Mouse (Mus musculus) embryo, embryonic 11 days (tissue): Measurements from ENCODE around the gene Cdh23.

ENCODE experiments used
- DNase-seq: peaks from one replicate; pipeline ENCODE4 v3.0.0-alpha.2; 2015

Cdh23 gene

GRCm38 (mm10) chr10:60310629-60311028, 385.7 kb downstream of the Cdh23 start:
- no peak for DNase-seq

GRCm38 (mm10) chr10:60304854-60305628, 391.2 kb downstream of the Cdh23 start:
- peak; percentile 85 for DNase-seq

- DNase-seq: no peak
These were observed 392.9 kb downstream of the Cdh23 start for GRCm38 (mm10) chr10:60303419-60303818.

GRCm38 (mm10) chr10:60299636-60300035, 396.7 kb downstream of the Cdh23 start:
- no peak for DNase-seq

- DNase-seq: no peak
These were observed 400.3 kb downstream of the Cdh23 start for GRCm38 (mm10) chr10:60296027-60296426.

- no peak for DNase-seq
These were observed 400.9 kb downstream of the Cdh23 start for GRCm38 (mm10) chr10:60295356-60295755.

- no peak for DNase-seq
These were observed 401.7 kb downstream of the Cdh23 start for GRCm38 (mm10) chr10:60294621-60295020.

- DNase-seq: no peak
These were observed 404.1 kb downstream of the Cdh23 start for GRCm38 (mm10) chr10:60292209-60292608.

GRCm38 (mm10) chr10:60290739-60291110, 405.6 kb downstream of the Cdh23 start:
- no peak for DNase-seq

GRCm38 (mm10) chr10:60290026-60290738, 406.1 kb downstream of the Cdh23 start:
- DNase-seq: no peak

GRCm38 (mm10) chr10:60289216-60289615, 407.1 kb downstream of the Cdh23 start:
- no peak for DNase-seq

GRCm38 (mm10) chr10:60287726-60288125, 408.6 kb downstream of the Cdh23 start:
- no peak for DNase-seq

- no peak for DNase-seq
These were observed 409.1 kb downstream of the Cdh23 start for GRCm38 (mm10) chr10:60287161-60287560.

GRCm38 (mm10) chr10:60286546-60286945, 409.7 kb downstream of the Cdh23 start:
- DNase-seq: no peak

GRCm38 (mm10) chr10:60285676-60286372, 410.5 kb downstream of the Cdh23 start:
- DNase-seq: peak; percentile 83

- no peak for DNase-seq
These were observed 411.1 kb downstream of the Cdh23 start for GRCm38 (mm10) chr10:60285183-60285582.

- DNase-seq: no peak
These were observed 411.6 kb downstream of the Cdh23 start for GRCm38 (mm10) chr10:60284676-60285111.

GRCm38 (mm10) chr10:60284248-60284647, 412.0 kb downstream of the Cdh23 start:
- DNase-seq: no peak

GRCm38 (mm10) chr10:60282116-60283014, 413.9 kb downstream of the Cdh23 start:
- DNase-seq: no peak

- DNase-seq: no peak
These were observed 414.7 kb downstream of the Cdh23 start for GRCm38 (mm10) chr10:60281571-60282050.

- no peak for DNase-seq
These were observed 415.9 kb downstream of the Cdh23 start for GRCm38 (mm10) chr10:60280353-60280752.

GRCm38 (mm10) chr10:60279941-60280301, 416.4 kb downstream of the Cdh23 start:
- DNase-seq: no peak
